Comparison of ENCODE assay signal across 22 mouse cellular contexts in the genomic region with DNA sequence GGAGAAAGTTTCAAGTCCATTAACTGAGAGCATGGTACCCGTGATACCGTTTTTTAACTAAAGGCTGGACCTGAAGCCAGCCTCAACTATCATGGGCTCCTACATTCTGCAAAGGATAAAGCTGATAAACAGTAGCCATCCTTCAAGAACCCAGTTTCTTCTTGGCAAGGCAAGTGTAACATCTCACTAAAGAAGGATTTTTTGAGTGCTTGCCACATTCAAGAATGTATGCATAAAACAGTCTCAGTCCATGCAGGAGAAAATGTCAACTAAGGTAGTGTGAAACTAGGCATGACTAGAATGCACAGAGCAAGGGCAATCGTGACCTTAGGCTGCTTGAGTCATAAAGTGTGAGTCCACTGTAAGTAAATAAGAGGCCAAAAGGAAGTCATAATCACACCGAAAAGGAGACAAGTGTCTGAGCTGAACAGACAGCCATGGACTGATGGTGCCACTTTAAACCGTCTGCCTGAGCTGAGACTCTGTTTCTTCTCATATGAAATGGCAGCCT.
"Had no signal": no experiment of that assay in that cellular context is flagged by ENCODE, and none has a peak within 500 bp of the region (broad histone marks: within the 10 kb centered on the region; RNA-seq: fewer than 3 reads in every experiment).

No protein-coding gene starts in this region.

- H3K27me3 ChIP-seq: kidney, embryonic 15.5 days; limb, embryonic 12.5 days; limb, embryonic 15.5 days; midbrain, embryonic 12.5 days; midbrain, embryonic 15.5 days; neural tube, embryonic 12.5 days; neural tube, embryonic 15.5 days; stomach, embryonic 15.5 days had no signal

- H3K4me1 ChIP-seq: kidney, embryonic 15.5 days; limb, embryonic 12.5 days; limb, embryonic 15.5 days; midbrain, embryonic 12.5 days; midbrain, embryonic 15.5 days; neural tube, embryonic 12.5 days; stomach, embryonic 15.5 days had no signal

- H3K4me3 ChIP-seq: kidney, embryonic 15.5 days; limb, embryonic 12.5 days; limb, embryonic 15.5 days; midbrain, embryonic 12.5 days; midbrain, embryonic 15.5 days; neural tube, embryonic 12.5 days; neural tube, embryonic 15.5 days; stomach, embryonic 15.5 days had no signal

- H3K36me3 ChIP-seq: kidney, embryonic 15.5 days; limb, embryonic 12.5 days; limb, embryonic 15.5 days; midbrain, embryonic 12.5 days; midbrain, embryonic 15.5 days; neural tube, embryonic 12.5 days; neural tube, embryonic 15.5 days; stomach, embryonic 15.5 days had no signal

- H3K27ac ChIP-seq: kidney, embryonic 15.5 days; limb, embryonic 12.5 days; limb, embryonic 15.5 days; liver, embryonic 14.5 days; macrophage; midbrain, embryonic 12.5 days; midbrain, embryonic 15.5 days; neural tube, embryonic 12.5 days; stomach, embryonic 15.5 days had no signal

- ATAC-seq: intestine, embryonic 16.5 days; liver, postnatal 0 days; lung, postnatal 0 days; midbrain, embryonic 15.5 days had no signal

- H3K9me3 ChIP-seq: kidney, embryonic 15.5 days; limb, embryonic 12.5 days; limb, embryonic 15.5 days; midbrain, embryonic 12.5 days; midbrain, embryonic 15.5 days; neural tube, embryonic 12.5 days; neural tube, embryonic 15.5 days; stomach, embryonic 15.5 days had no signal

- DNase-seq: left cerebral cortex, postnatal 4 days; liver, postnatal 0 days; lung, embryonic 14.5 days; right cerebral cortex, adult 18-20 months; right cerebral cortex, postnatal 14 days; right cerebral cortex, postnatal 4 days; spleen, adult 18-20 months; thymus, adult 18-20 months; thymus, postnatal 36 days had no signal

- H3K9ac ChIP-seq: kidney, embryonic 15.5 days; limb, embryonic 12.5 days; limb, embryonic 15.5 days; liver, embryonic 14.5 days; liver, postnatal 0 days; lung, embryonic 14.5 days; midbrain, embryonic 12.5 days; midbrain, embryonic 15.5 days; neural tube, embryonic 12.5 days; neural tube, embryonic 15.5 days; stomach, embryonic 15.5 days had no signal

- H3K4me2 ChIP-seq: kidney, embryonic 15.5 days; limb, embryonic 12.5 days; limb, embryonic 15.5 days; liver, embryonic 11.5 days; lung, embryonic 14.5 days; midbrain, embryonic 12.5 days; midbrain, embryonic 15.5 days; neural tube, embryonic 12.5 days; neural tube, embryonic 15.5 days; stomach, embryonic 15.5 days had no signal
